Mouse (Mus musculus): ENCODE data around the gene Dnajc22. TPM values are rescaled to one million over a fixed set of nuclear protein-coding genes. Genes with fewer than 3 reads are reported as not detected.
"Not testable (repeated sequence)": the region's sequence is repeated elsewhere in the genome, so short reads cannot be mapped to it uniquely, and the experiment has no call there.

Gene Dnajc22
- 1.6 and 2.4 TPM in 2 replicates for polyA plus RNA-seq (2015; fragmentation: Nextera tagmentation; extraction: Ambion mirVana)

- Histone ChIP-seq H3K36me3 (ENCODE audit: control insufficient read depth, insufficient read depth, low read length) (no peaks in the 10 kb centered on the region), H3K9ac (ENCODE audit: low read length) (peak within 1 kb of the TSS; percentile 61), H3K4me2 (ENCODE audit: low read depth, low read length) (peak within 1 kb of the TSS; percentile 86), H3K4me1 (replicated peaks; ENCODE audit: control insufficient read depth, insufficient read depth, low read length) (peaks cover 30% of the 10 kb centered on the region), H3K27ac (ENCODE audit: low read length) (no peak within 1 kb of the TSS), H3K4me3 (ENCODE audit: low read length) (peak within 1 kb of the TSS; percentile 48), H3K27me3 (ENCODE audit: control insufficient read depth, insufficient read depth, low read depth, low read length) (peaks cover 93% of the 10 kb centered on the region), H3K9me3 (ENCODE audit: control insufficient read depth, low read length) (no peaks in the 10 kb centered on the region)
- WGBS: 43% methylated on average over 8 of the region's 8 CpGs
- ATAC-seq (ENCODE audit: low read depth): no peak
Observed at GRCm38 (mm10) chr15:99092870-99093269, at the start of gene Dnajc22. Gene Dnajc22, plus strand, starts transcription at chr15:99093170.

DNA sequence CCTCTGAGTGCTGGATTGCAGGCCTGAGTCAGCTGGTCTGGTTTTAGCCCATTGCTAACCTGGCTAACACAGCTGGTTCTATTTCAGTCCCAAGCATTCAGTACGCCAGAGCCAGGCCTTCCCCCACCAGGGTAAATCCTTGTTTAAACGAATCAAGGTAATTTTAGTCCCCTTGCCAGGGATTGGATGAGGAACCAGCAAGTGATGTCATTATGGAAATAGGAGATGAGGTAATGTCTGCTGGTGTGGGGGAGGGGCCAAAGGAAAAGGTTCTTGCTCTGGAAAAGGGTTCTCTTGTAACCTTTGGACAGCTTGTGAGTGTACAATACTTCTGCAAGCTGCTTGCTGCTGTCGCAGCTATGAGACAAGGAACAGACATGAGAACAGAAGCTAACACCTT lies 48.1 kb upstream of the Dnajc22 start:
- Histone ChIP-seq H3K36me3 (ENCODE audit: control insufficient read depth, insufficient read depth, low read length) (no peaks in the 10 kb centered on the region), H3K27me3 (ENCODE audit: control insufficient read depth, insufficient read depth, low read depth, low read length) (peaks cover 2% of the 10 kb centered on the region; the same call in 1 of the 2 replicates), H3K4me3 (ENCODE audit: low read length) (no peak overlapping the region), H3K9me3 (ENCODE audit: control insufficient read depth, low read length) (no peaks in the 10 kb centered on the region), H3K4me1 (replicated peaks; ENCODE audit: control insufficient read depth, insufficient read depth, low read length) (no peaks in the 10 kb centered on the region), H3K9ac (ENCODE audit: low read length) (no peak overlapping the region), H3K4me2 (ENCODE audit: low read depth, low read length) (no peak overlapping the region), H3K27ac (ENCODE audit: low read length) (no peak overlapping the region)
- ATAC-seq (ENCODE audit: low read depth): no peak
- WGBS: 37% methylated on average over 3 of the region's 3 CpGs

- ATAC-seq (ENCODE audit: low read depth); H3K27me3 ChIP-seq (ENCODE audit: control insufficient read depth, insufficient read depth, low read depth, low read length); H3K9me3 ChIP-seq (ENCODE audit: control insufficient read depth, low read length); H3K9ac ChIP-seq (ENCODE audit: low read length); H3K36me3 ChIP-seq (ENCODE audit: control insufficient read depth, insufficient read depth, low read length); H3K4me1 ChIP-seq (replicated peaks; ENCODE audit: control insufficient read depth, insufficient read depth, low read length); H3K4me3 ChIP-seq (ENCODE audit: low read length); H3K4me2 ChIP-seq (ENCODE audit: low read depth, low read length); H3K27ac ChIP-seq (ENCODE audit: low read length): not testable (repeated sequence)
- 77% methylated on average over 6 of the region's 6 CpGs for WGBS
Observed at GRCm38 (mm10) chr15:99045734-99046133, 47.2 kb upstream of the Dnajc22 start.

- no peak overlapping the region for H3K27ac ChIP-seq (ENCODE audit: low read length)
- no peaks in the 10 kb centered on the region for H3K36me3 ChIP-seq (ENCODE audit: control insufficient read depth, insufficient read depth, low read length)
- H3K9me3 ChIP-seq (ENCODE audit: control insufficient read depth, low read length): no peaks in the 10 kb centered on the region
- WGBS: 28% methylated on average over 13 of the region's 13 CpGs
- H3K4me1 ChIP-seq (replicated peaks; ENCODE audit: control insufficient read depth, insufficient read depth, low read length): peaks cover 2% of the 10 kb centered on the region; the same call in 1 of the 2 replicates
- no peak overlapping the region for H3K4me2 ChIP-seq (ENCODE audit: low read depth, low read length)
- ATAC-seq (ENCODE audit: low read depth): no peak
- no peak overlapping the region for H3K4me3 ChIP-seq (ENCODE audit: low read length)
- no peak overlapping the region for H3K9ac ChIP-seq (ENCODE audit: low read length)
- H3K27me3 ChIP-seq (ENCODE audit: control insufficient read depth, insufficient read depth, low read depth, low read length): peaks cover 19% of the 10 kb centered on the region
Observed at GRCm38 (mm10) chr15:99049473-99050253, 43.3 kb upstream of the Dnajc22 start.

DNA sequence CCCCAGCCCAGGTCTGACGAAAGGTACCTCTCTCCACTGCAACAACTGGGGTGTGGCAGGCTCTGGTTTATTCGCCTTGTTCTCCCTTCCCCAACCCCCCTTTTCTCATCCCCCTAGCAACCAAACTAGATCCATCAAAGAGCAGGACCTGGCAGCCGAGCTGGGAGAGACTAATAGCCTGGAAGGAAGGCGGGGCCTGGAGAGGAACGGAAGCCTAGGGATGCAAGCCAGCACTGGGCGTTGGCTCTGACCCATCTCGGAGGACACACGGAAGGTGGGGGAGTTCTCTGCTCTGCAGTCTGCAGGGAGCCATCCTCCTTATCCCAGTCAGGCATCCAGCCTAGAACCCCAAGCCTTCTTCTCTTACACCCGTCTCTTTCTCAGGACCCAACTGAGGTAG lies 39.6 kb upstream of the Dnajc22 start:
- Histone ChIP-seq H3K27ac (ENCODE audit: low read length) (no peak overlapping the region), H3K36me3 (ENCODE audit: control insufficient read depth, insufficient read depth, low read length) (no peaks in the 10 kb centered on the region), H3K4me2 (ENCODE audit: low read depth, low read length) (no peak overlapping the region), H3K4me3 (ENCODE audit: low read length) (no peak overlapping the region), H3K9me3 (ENCODE audit: control insufficient read depth, low read length) (no peaks in the 10 kb centered on the region), H3K27me3 (ENCODE audit: control insufficient read depth, insufficient read depth, low read depth, low read length) (peaks cover 54% of the 10 kb centered on the region), H3K9ac (ENCODE audit: low read length) (no peak overlapping the region), H3K4me1 (replicated peaks; ENCODE audit: control insufficient read depth, insufficient read depth, low read length) (peaks cover 11% of the 10 kb centered on the region)
- no peak for ATAC-seq (ENCODE audit: low read depth)
- WGBS: 10% methylated on average over 9 of the region's 9 CpGs

GRCm38 (mm10) chr15:99055040-99055439 lies 37.9 kb upstream of the Dnajc22 start, which contains the start of gene Prph:
Gene Prph, plus strand, starts transcription at chr15:99055174.
- Histone ChIP-seq H3K4me1 (replicated peaks; ENCODE audit: control insufficient read depth, insufficient read depth, low read length) (peaks cover 11% of the 10 kb centered on the region), H3K9me3 (ENCODE audit: control insufficient read depth, low read length) (no peaks in the 10 kb centered on the region), H3K4me3 (ENCODE audit: low read length) (peak within 1 kb of the TSS; percentile 46), H3K4me2 (ENCODE audit: low read depth, low read length) (peak within 1 kb of the TSS; percentile 72), H3K36me3 (ENCODE audit: control insufficient read depth, insufficient read depth, low read length) (no peaks in the 10 kb centered on the region), H3K27me3 (ENCODE audit: control insufficient read depth, insufficient read depth, low read depth, low read length) (peaks cover 62% of the 10 kb centered on the region), H3K9ac (ENCODE audit: low read length) (peak within 1 kb of the TSS; percentile 45), H3K27ac (ENCODE audit: low read length) (no peak within 1 kb of the TSS)
- ATAC-seq (ENCODE audit: low read depth): no peak
- 1% methylated on average over 29 of the region's 30 CpGs for WGBS

DNA sequence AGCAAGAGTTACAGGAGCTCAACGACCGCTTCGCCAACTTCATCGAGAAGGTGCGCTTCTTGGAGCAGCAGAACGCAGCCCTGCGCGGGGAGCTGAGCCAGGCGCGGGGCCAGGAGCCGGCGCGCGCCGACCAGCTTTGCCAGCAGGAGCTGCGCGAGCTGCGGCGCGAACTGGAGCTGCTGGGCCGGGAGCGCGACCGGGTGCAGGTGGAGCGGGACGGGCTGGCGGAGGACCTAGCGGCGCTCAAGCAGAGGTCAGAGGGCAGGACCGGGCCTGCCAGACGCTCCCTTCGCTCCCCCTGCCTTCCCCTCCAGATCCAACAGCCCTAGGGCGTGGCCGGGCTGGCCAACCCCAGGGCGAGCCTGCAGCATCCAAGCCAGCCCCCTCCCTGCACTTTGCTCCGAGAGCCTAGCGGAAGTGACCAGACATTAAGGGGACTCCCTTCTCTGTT lies 37.4 kb upstream of the Dnajc22 start:
- Histone ChIP-seq H3K9ac (ENCODE audit: low read length) (peak overlapping the region; percentile 45), H3K4me2 (ENCODE audit: low read depth, low read length) (peak overlapping the region; percentile 72), H3K36me3 (ENCODE audit: control insufficient read depth, insufficient read depth, low read length) (no peaks in the 10 kb centered on the region), H3K4me3 (ENCODE audit: low read length) (peak overlapping the region; percentile 46), H3K27me3 (ENCODE audit: control insufficient read depth, insufficient read depth, low read depth, low read length) (peaks cover 62% of the 10 kb centered on the region), H3K27ac (ENCODE audit: low read length) (no peak overlapping the region), H3K4me1 (replicated peaks; ENCODE audit: control insufficient read depth, insufficient read depth, low read length) (peaks cover 11% of the 10 kb centered on the region), H3K9me3 (ENCODE audit: control insufficient read depth, low read length) (no peaks in the 10 kb centered on the region)
- WGBS: 0% methylated on average over 36 of the region's 37 CpGs
- ATAC-seq (ENCODE audit: low read depth): peak; percentile 37; the same call in 1 of the 2 replicates

DNA sequence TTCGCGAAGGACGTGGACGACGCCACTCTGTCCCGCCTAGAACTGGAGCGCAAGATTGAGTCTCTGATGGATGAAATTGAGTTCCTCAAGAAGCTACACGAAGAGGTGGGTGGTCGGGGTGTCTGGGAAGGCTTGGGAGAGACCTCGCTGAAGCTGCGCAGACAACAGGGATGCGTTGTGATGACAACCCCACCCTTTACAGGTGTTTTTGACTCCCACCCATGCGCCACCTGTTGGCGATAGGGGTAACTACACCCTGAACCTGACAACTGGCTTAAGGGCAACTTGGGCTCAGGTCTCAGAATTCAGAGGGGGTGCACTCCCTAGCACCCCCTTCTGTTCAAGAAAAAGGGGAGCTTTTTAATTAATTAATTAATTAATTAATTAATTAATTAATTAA lies 36.6 kb upstream of the Dnajc22 start:
- no peak overlapping the region for H3K4me2 ChIP-seq (ENCODE audit: low read depth, low read length)
- H3K36me3 ChIP-seq (ENCODE audit: control insufficient read depth, insufficient read depth, low read length): no peaks in the 10 kb centered on the region
- H3K27ac ChIP-seq (ENCODE audit: low read length): no peak overlapping the region
- WGBS: 8% methylated on average over 14 of the region's 14 CpGs
- H3K4me1 ChIP-seq (replicated peaks; ENCODE audit: control insufficient read depth, insufficient read depth, low read length): peaks cover 11% of the 10 kb centered on the region
- H3K4me3 ChIP-seq (ENCODE audit: low read length): no peak overlapping the region
- H3K9me3 ChIP-seq (ENCODE audit: control insufficient read depth, low read length): no peaks in the 10 kb centered on the region
- no peak overlapping the region for H3K9ac ChIP-seq (ENCODE audit: low read length)
- H3K27me3 ChIP-seq (ENCODE audit: control insufficient read depth, insufficient read depth, low read depth, low read length): peaks cover 62% of the 10 kb centered on the region
- ATAC-seq (ENCODE audit: low read depth): no peak

DNA sequence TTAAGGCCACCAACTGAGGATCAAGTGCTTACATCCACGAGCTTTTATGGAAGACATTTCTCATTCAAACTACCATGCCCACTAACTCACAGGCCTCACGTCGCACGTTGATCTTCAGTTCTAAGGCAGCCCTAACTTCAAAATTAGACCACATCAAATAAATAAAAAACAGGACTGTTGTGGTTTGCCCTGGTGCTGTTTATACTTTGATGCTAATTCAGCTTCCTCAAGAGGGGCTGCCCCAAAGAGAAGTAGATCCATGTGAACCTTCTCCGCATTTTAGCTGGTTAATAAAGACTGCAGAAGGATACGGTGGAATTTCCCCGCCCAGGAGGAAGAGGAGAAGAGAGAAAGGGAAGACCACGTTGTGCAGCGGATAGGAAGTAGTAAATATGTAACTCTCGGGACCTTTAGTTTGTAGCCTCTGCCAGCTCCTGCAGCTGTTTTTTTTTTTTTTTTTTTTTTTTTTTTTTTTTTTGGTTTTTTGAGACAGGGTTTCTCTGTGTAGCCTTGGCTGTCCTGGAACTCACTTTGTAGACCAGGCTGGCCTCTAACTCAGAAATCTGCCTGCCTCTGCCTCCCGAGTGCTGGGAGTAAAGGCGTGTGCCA lies 27.3 kb upstream of the Dnajc22 start:
- Histone ChIP-seq H3K36me3 (ENCODE audit: control insufficient read depth, insufficient read depth, low read length) (no peaks in the 10 kb centered on the region), H3K9ac (ENCODE audit: low read length) (no peak overlapping the region), H3K4me3 (ENCODE audit: low read length) (no peak overlapping the region), H3K4me2 (ENCODE audit: low read depth, low read length) (no peak overlapping the region), H3K27me3 (ENCODE audit: control insufficient read depth, insufficient read depth, low read depth, low read length) (peaks cover 5% of the 10 kb centered on the region), H3K27ac (ENCODE audit: low read length) (no peak overlapping the region), H3K9me3 (ENCODE audit: control insufficient read depth, low read length) (no peaks in the 10 kb centered on the region), H3K4me1 (replicated peaks; ENCODE audit: control insufficient read depth, insufficient read depth, low read length) (no peaks in the 10 kb centered on the region)
- 65% methylated on average over 12 of the region's 12 CpGs for WGBS
- no peak for ATAC-seq (ENCODE audit: low read depth)

Data from lung, embryonic 16.5 days (tissue).